In genomic region chr13:49470319-49470718, GRCm38 (mm10) we compare ENCODE assay signal across 22 mouse cellular contexts. TPM values are rescaled to one million over a fixed set of nuclear protein-coding genes. Genes with fewer than 3 reads are reported as not detected.
A peak's percentile ranks its signal among the peaks of the same experiment; 100 is the strongest.
DNase-seq lines count a peak whose midpoint lies in the region; ATAC-seq and TF ChIP-seq lines count a peak whose summit lies in the region.
"Had no signal": no experiment of that assay in that cellular context is flagged by ENCODE, and none has a peak within 500 bp of the region (broad histone marks: within the 10 kb centered on the region; RNA-seq: fewer than 3 reads in every experiment).

No protein-coding gene starts in this region.

- H3K36me3 ChIP-seq in heart, adult 2 months (ENCODE audit: control insufficient read depth, insufficient read depth, low read length) = peaks cover 6% of the 10 kb centered on the region
- no peaks in the 10 kb centered on the region for H3K36me3 ChIP-seq in lung, postnatal 0 days (ENCODE audit: insufficient read depth, low read length)
- H3K36me3 ChIP-seq: embryonic facial prominence, embryonic 12.5 days; intestine, embryonic 15.5 days had no signal

- H3K27me3 ChIP-seq in heart, adult 2 months (ENCODE audit: control insufficient read depth, insufficient read depth, low read length) = no peaks in the 10 kb centered on the region
- H3K27me3 ChIP-seq in lung, postnatal 0 days (replicated peaks; ENCODE audit: insufficient read depth, low read length) = no peaks in the 10 kb centered on the region
- H3K27me3 ChIP-seq: embryonic facial prominence, embryonic 12.5 days; embryonic facial prominence, embryonic 15.5 days; heart, embryonic 13.5 days; hindbrain, embryonic 13.5 days; intestine, embryonic 15.5 days had no signal

- 63% methylated on average over 4 of the region's 4 CpGs for WGBS in heart, adult 2 months
- WGBS in lung, postnatal 0 days = 75% methylated on average over 4 of the region's 4 CpGs

- ATAC-seq in lung, postnatal 0 days = no peak
- ATAC-seq: CD4-positive, CD25-positive, alpha-beta regulatory T cell, adult 4 months; forebrain, embryonic 14.5 days; hindbrain, embryonic 16.5 days; intestine, embryonic 15.5 days had no signal

- TF ChIP-seq CTCF in heart, adult 2 months (IDR thresholded peaks at IDR 0.05) = no peak
- TF ChIP-seq CTCF in layer of hippocampus, adult 2 months (conservative IDR thresholded peaks at IDR 0.05) = no peak
- TF ChIP-seq CTCF in lung, postnatal 0 days (IDR thresholded peaks at IDR 0.05) = no peak

- intact Hi-C loops in heart, adult 2 months (cut with DNase I) = no loop called here
- intact Hi-C loops in heart, postnatal 25 days (cut with DNase I) = loop anchor here (5.0 kb wide), 1 partner anchor 77 kb away; no protein-coding TSS in a partner anchor

- no peak for TF ChIP-seq POLR2A in heart, adult 2 months (IDR thresholded peaks at IDR 0.05; ENCODE audit: insufficient read depth, low read depth, low read length)

- H3K9me3 ChIP-seq in lung, postnatal 0 days (ENCODE audit: low read length) = no peaks in the 10 kb centered on the region
- H3K9me3 ChIP-seq: embryonic facial prominence, embryonic 12.5 days; embryonic facial prominence, embryonic 15.5 days; heart, embryonic 13.5 days; hindbrain, embryonic 10.5 days; hindbrain, embryonic 13.5 days; intestine, embryonic 15.5 days had no signal

- peak overlapping the region; percentile 64 for H3K27ac ChIP-seq in heart, adult 2 months
- peak overlapping the region; percentile 58 for H3K27ac ChIP-seq in layer of hippocampus, adult 2 months
- 0 out of 2 replicates have a peak overlapping the region, but pooled peaks have one; percentile 26 for H3K27ac ChIP-seq in lung, postnatal 0 days (ENCODE audit: low read length)
- H3K27ac ChIP-seq: embryonic facial prominence, embryonic 12.5 days; embryonic facial prominence, embryonic 15.5 days; heart, embryonic 13.5 days; hindbrain, embryonic 10.5 days; hindbrain, embryonic 13.5 days; intestine, embryonic 15.5 days had no signal

- no peak overlapping the region for H3K4me2 ChIP-seq in lung, postnatal 0 days (replicated peaks; ENCODE audit: low read depth, low read length)
- H3K4me2 ChIP-seq: embryonic facial prominence, embryonic 12.5 days; embryonic facial prominence, embryonic 15.5 days; heart, embryonic 13.5 days; hindbrain, embryonic 13.5 days; intestine, embryonic 15.5 days had no signal

- H3K9ac ChIP-seq in heart, adult 2 months (ENCODE audit: low read depth, low read length) = no peak overlapping the region
- H3K9ac ChIP-seq in lung, postnatal 0 days (replicated peaks; ENCODE audit: low read depth) = no peak overlapping the region
- H3K9ac ChIP-seq: embryonic facial prominence, embryonic 12.5 days; embryonic facial prominence, embryonic 15.5 days; forebrain, postnatal 0 days; heart, embryonic 13.5 days; hindbrain, embryonic 13.5 days; intestine, embryonic 15.5 days had no signal

- TF ChIP-seq EP300 in heart, adult 2 months (IDR thresholded peaks at IDR 0.05; ENCODE audit: insufficient read depth, low read depth, low read length) = no peak
- no peak for TF ChIP-seq EP300 in lung, postnatal 0 days (IDR thresholded peaks at IDR 0.05)

- no peak for DNase-seq in heart, adult 2 months
- no peak for DNase-seq in heart, postnatal 25 days (ENCODE audit: low spot score)
- DNase-seq in layer of hippocampus, adult 2 months (ENCODE audit: low spot score in 2 of 2) = no peak
- no peak for DNase-seq in layer of hippocampus, postnatal 25 days (ENCODE audit: extremely low spot score in 1 of 2, low spot score in 1 of 2)
- DNase-seq in lung, postnatal 0 days (ENCODE audit: low spot score) = no peak
- no peak for DNase-seq in lung, adult 18-20 months
- DNase-seq: cerebellum, adult 11 months; cerebellum, adult 2 months; cerebellum, adult 9-11 months; gastrocnemius, postnatal 10 days; gastrocnemius, postnatal 36 days had no signal

- no peak overlapping the region for H3K4me3 ChIP-seq in heart, adult 2 months
- H3K4me3 ChIP-seq in layer of hippocampus, adult 2 months = no peak overlapping the region
- no peak overlapping the region for H3K4me3 ChIP-seq in lung, postnatal 0 days (ENCODE audit: low read depth, low read length)
- H3K4me3 ChIP-seq: embryonic facial prominence, embryonic 12.5 days; embryonic facial prominence, embryonic 15.5 days; heart, embryonic 13.5 days; hindbrain, embryonic 10.5 days; hindbrain, embryonic 13.5 days; intestine, embryonic 15.5 days had no signal

- H3K79me2 ChIP-seq in heart, adult 2 months (replicated peaks; ENCODE audit: control insufficient read depth, insufficient read depth, low read length) = no peaks in the 10 kb centered on the region

- peaks cover 19% of the 10 kb centered on the region for H3K4me1 ChIP-seq in heart, adult 2 months (ENCODE audit: control insufficient read depth, insufficient read depth, low read length)
- H3K4me1 ChIP-seq in lung, postnatal 0 days (ENCODE audit: insufficient read depth, low read depth, low read length) = no peaks in the 10 kb centered on the region; the same call in 1 of the 2 replicates
- H3K4me1 ChIP-seq: hindbrain, embryonic 13.5 days; intestine, embryonic 15.5 days had no signal

RNA-seq across cellular contexts. Expression of gene Tes3-ps, which starts 22.8 kb away (rescaled TPM):
- 1 to 10 TPM in 1 of 2 experiments, under 1 TPM in 1; 0.99 to 1.4 TPM for total RNA-seq in heart, adult 2 months (2021)
- polyA plus RNA-seq in heart, adult 2 months (2012; rRNA removed) = 0.08 and 0.09 TPM in 2 replicates
- 1 to 10 TPM; 1.5 TPM for total RNA-seq in heart, postnatal 25 days (2021)
- total RNA-seq in layer of hippocampus, adult 2 months (2021) = 1 to 10 TPM in 1 of 2 experiments, under 1 TPM in 1; 0.79 to 1.7 TPM
- 1 to 10 TPM in 1 of 2 experiments, under 1 TPM in 1; 0.85 to 1.9 TPM for total RNA-seq in layer of hippocampus, postnatal 25 days (2021)
- polyA plus RNA-seq in lung, postnatal 0 days (2015; fragmentation: Nextera tagmentation; extraction: Ambion mirVana) = 0.35 and 0.49 TPM in 2 replicates
- polyA plus RNA-seq: adrenal gland, adult 2 months had no signal

RNA-seq across cellular contexts. Expression of gene Ecm2, which starts 34.3 kb away (rescaled TPM):
- total RNA-seq in heart, adult 2 months (2021) = 10 to 100 TPM; 13.4 to 15.4 TPM
- 8.2 and 14.8 TPM in 2 replicates for polyA plus RNA-seq in heart, adult 2 months (2012; rRNA removed)
- total RNA-seq in heart, postnatal 25 days (2021) = 10 to 100 TPM; 15.1 to 16.1 TPM
- total RNA-seq in layer of hippocampus, adult 2 months (2021) = 1 to 10 TPM; 6.5 to 8.1 TPM
- total RNA-seq in layer of hippocampus, postnatal 25 days (2021) = 1 to 10 TPM; 4.7 to 5.3 TPM
- polyA plus RNA-seq in lung, postnatal 0 days (2015; fragmentation: Nextera tagmentation; extraction: Ambion mirVana) = 3.1 and 3.6 TPM in 2 replicates

RNA-seq across cellular contexts. Expression of gene Ippk, which starts 49.3 kb away (rescaled TPM):
- 1 to 10 TPM; 6.7 to 7.3 TPM for total RNA-seq in heart, adult 2 months (2021)
- 4.3 and 6.9 TPM in 2 replicates for polyA plus RNA-seq in heart, adult 2 months (2012; rRNA removed)
- 1 to 10 TPM; 5.6 to 6.4 TPM for total RNA-seq in heart, postnatal 25 days (2021)
- 10 to 100 TPM; 33.1 to 41.0 TPM for total RNA-seq in layer of hippocampus, adult 2 months (2021)
- 10 to 100 TPM; 29.8 to 31.1 TPM for total RNA-seq in layer of hippocampus, postnatal 25 days (2021)
- polyA plus RNA-seq in lung, postnatal 0 days (2015; fragmentation: Nextera tagmentation; extraction: Ambion mirVana) = 12.0 and 12.6 TPM in 2 replicates
